Mouse (Mus musculus): ENCODE data around the gene Vmn2r118. TPM values are rescaled to one million over a fixed set of nuclear protein-coding genes. Genes with fewer than 3 reads are reported as not detected.

Gene Vmn2r118
- total RNA-seq (2017) = not detected in 2 replicates

- ATAC-seq (replicated peaks; ENCODE audit: low read depth, poor library complexity, severe bottlenecking) = no peak
These were observed at the start of gene Vmn2r118 for GRCm38 (mm10) chr17:55625092-55625491. Gene Vmn2r118, minus strand, starts transcription at chr17:55625192.

DNA sequence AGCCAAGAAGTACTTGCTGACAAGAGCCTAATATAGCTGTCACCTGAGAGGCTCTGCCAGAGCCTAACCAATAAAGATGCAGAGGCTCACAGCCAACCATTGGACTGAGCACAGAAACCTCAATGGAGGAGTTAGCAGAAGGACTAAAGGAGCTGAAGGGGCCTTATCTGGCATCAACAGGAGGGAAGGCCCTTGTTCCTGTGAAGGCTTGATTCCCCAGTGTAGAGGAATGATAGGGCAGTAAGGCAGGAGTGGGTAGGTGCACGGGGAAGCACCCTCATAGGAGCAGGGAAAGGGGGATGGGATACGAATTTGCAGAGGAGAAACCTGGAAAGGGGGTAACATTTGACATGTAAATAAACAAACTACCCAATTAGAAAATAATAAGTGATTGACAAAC is 36.1 kb upstream of the Vmn2r118 start:
- ATAC-seq (replicated peaks; ENCODE audit: low read depth, poor library complexity, severe bottlenecking) = no peak

DNA sequence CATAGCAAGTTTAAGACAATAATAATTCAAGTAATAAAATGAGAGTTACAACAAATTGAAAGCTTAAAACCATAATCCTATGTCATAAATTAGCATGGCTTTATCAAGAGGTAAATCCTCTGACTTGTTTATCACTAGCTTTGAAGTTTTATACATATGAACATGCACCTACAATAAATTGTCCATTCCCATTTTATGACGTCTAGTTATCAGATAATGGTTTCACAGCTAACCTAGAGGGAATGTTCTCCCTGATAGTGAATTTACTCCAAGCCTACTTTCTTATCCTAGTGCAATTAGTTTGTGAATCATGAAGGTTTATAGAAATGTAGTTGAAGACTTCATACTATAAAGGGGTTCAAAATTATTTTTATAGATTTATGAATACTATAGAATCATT is 34.2 kb downstream of the Vmn2r118 start:
- ATAC-seq (replicated peaks; ENCODE audit: low read depth, poor library complexity, severe bottlenecking) = no peak

DNA sequence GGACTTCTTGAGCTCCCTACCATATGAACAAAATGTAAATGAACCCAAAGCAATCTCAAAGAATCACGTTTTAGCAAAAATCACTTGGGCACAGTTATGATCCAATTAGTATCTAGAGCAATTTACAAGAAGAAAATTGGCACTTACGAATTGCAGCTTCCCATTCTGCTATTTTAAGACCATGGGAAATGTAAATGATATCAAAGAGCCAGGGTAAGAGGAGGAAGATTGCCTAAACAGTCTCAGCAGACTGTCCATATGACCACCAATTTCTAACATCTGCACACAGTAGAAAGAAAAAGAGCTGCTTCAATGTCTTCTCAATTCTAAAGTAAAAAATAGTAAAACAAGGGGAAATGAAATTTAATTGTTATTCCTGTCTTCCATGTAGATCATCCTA is 63.2 kb downstream of the Vmn2r118 start:
- no peak for ATAC-seq (replicated peaks; ENCODE audit: low read depth, poor library complexity, severe bottlenecking)

DNA sequence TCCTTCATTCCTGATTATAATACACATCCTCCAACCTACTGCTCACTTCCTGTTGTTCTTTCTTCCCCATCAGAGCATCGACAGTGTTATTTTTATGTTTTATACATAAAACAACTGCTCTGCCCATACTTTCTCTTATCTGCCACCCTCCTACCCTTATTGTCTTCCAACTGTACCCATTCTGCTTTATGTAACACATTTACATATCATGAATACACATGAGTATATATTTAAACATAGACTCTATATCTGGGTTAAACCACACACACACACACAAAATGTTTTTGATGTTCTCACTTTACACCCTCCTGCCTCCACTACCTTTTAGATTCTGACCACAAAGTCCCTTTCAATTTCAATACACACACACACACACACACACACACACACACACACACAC is 76.5 kb downstream of the Vmn2r118 start:
- no peak for ATAC-seq (replicated peaks; ENCODE audit: low read depth, poor library complexity, severe bottlenecking)

Other genes with a start within 250 kb of the Vmn2r118 start
- not detected in 2 replicates for gene St6gal2, start 179.8 kb downstream of the Vmn2r118 start, total RNA-seq (2017)
- 35.5 and 41.4 TPM in 2 replicates for gene Pot1b, start 87.4 kb upstream of the Vmn2r118 start, total RNA-seq (2017)
- gene Adgre4, start 124.8 kb upstream of the Vmn2r118 start, total RNA-seq (2017) = 0.49 TPM in 1 of 2 replicates, not detected in the other

Data from common myeloid progenitor, adult 5-6 weeks (primary cell).